Mouse (Mus musculus) layer of hippocampus, postnatal 36 days (tissue): ENCODE results near the gene Mageh1. TPM values are rescaled to one million over a fixed set of nuclear protein-coding genes. Genes with fewer than 3 reads are reported as not detected.
"Not testable (repeated sequence)": the region's sequence is repeated elsewhere in the genome, so short reads cannot be mapped to it uniquely, and the experiment has no call there.

Experiments used
- DNase-seq, 2 experiments: peaks; one replicate each; pipeline ENCODE4 v3.0.0; 2022
- total RNA-seq, 2 experiments: library from RNA; stranded (reverse); gene quantifications; 2 replicates each; pipeline ENCODE4 v1.2.3; 2021

The Mageh1 gene
- total RNA-seq, result 10 to 100 TPM; 51.4 to 60.7 TPM

- peak; percentile 78 to 81 for DNase-seq
These were observed at the start of gene Mageh1 for GRCm38 (mm10) chrX:153037087-153037971. Mageh1 (minus strand) TSS chrX:153037575.

GRCm38 (mm10) chrX:153037972-153038744, 783 bp upstream of the Mageh1 start:
- not testable (repeated sequence) for DNase-seq

- DNase-seq, result not testable (repeated sequence)
These were observed 5.8 kb downstream of the Mageh1 start for GRCm38 (mm10) chrX:153031547-153031946.

- DNase-seq, result not testable (repeated sequence)
These were observed 11.7 kb downstream of the Mageh1 start for GRCm38 (mm10) chrX:153025709-153026108.

GRCm38 (mm10) chrX:153025255-153025654, 12.1 kb downstream of the Mageh1 start:
- DNase-seq, result not testable (repeated sequence)

GRCm38 (mm10) chrX:153007685-153008047, 29.7 kb downstream of the Mageh1 start:
- DNase-seq, result peak in 1 of 2 experiments; percentile 3

- DNase-seq, result peak; percentile 30 to 37
These were observed 30.2 kb downstream of the Mageh1 start for GRCm38 (mm10) chrX:153007021-153007684.

- DNase-seq, result peak; percentile 24 to 35
These were observed 31.0 kb downstream of the Mageh1 start, which contains the start of gene Usp51 for GRCm38 (mm10) chrX:153006387-153006841. Usp51 (plus strand) TSS chrX:153006469.

- DNase-seq, result not testable (repeated sequence)
These were observed 41.3 kb downstream of the Mageh1 start for GRCm38 (mm10) chrX:152996105-152996504.

- not testable (repeated sequence) for DNase-seq
These were observed 47.5 kb downstream of the Mageh1 start for GRCm38 (mm10) chrX:152989852-152990251.

Other genes starting within 250 kb of the Mageh1 start
- 1 to 10 TPM; 2.3 to 3.1 TPM for gene Usp51, start 31.1 kb downstream of the Mageh1 start, total RNA-seq
- gene Foxr2, start 81.2 kb upstream of the Mageh1 start, total RNA-seq, result under 1 TPM; 0.30 to 0.55 TPM
- 100 to 1,000 TPM in 1 of 2 experiments, 10 to 100 TPM in 1; 83.3 to 105 TPM for gene Rragb, start 102.4 kb upstream of the Mageh1 start, total RNA-seq
- gene Klf8, start 199.9 kb upstream of the Mageh1 start, total RNA-seq, result 1 to 10 TPM; 4.0 to 4.2 TPM